Mouse (Mus musculus): ENCODE results near the gene Tanc2. TPM values are rescaled to one million over a fixed set of nuclear protein-coding genes. Genes with fewer than 3 reads are reported as not detected.

Tanc2 gene
- polyA plus RNA-seq, 1 experiment from 2014 or later: 31.3 TPM

GRCm38 (mm10) chr11:105950519-105950918 is 360.7 kb downstream of the Tanc2 start:
- Histone ChIP-seq H3K4me3 (replicated peaks) (no peak overlapping the region), H3K9me3 (no peaks in the 10 kb centered on the region), H3K27me3 (peaks cover 2% of the 10 kb centered on the region; the same call in 1 of the 2 replicates), H3K9ac (replicated peaks) (no peak overlapping the region), H3K27ac (no peak overlapping the region), H3K4me2 (replicated peaks) (no peak overlapping the region), H3K36me3 (no peaks in the 10 kb centered on the region), H3K4me1 (replicated peaks) (no peaks in the 10 kb centered on the region)
- WGBS: 76% methylated on average over 4 of the region's 4 CpGs
- no peak for ATAC-seq

GRCm38 (mm10) chr11:105951601-105952044 is 361.8 kb downstream of the Tanc2 start:
- ATAC-seq: no peak
- no peak overlapping the region for H3K9ac ChIP-seq (replicated peaks)
- H3K4me3 ChIP-seq (replicated peaks): no peak overlapping the region
- H3K27me3 ChIP-seq: no peaks in the 10 kb centered on the region
- H3K4me2 ChIP-seq (replicated peaks): no peak overlapping the region
- H3K9me3 ChIP-seq: no peaks in the 10 kb centered on the region
- 37% methylated on average over 3 of the region's 3 CpGs for WGBS
- no peaks in the 10 kb centered on the region for H3K4me1 ChIP-seq (replicated peaks)
- H3K27ac ChIP-seq: no peak overlapping the region
- no peaks in the 10 kb centered on the region for H3K36me3 ChIP-seq

- 85% methylated on average over 9 of the region's 9 CpGs for WGBS
- H3K4me1 ChIP-seq (replicated peaks): no peaks in the 10 kb centered on the region
- H3K4me3 ChIP-seq (replicated peaks): no peak overlapping the region
- H3K27ac ChIP-seq: no peak overlapping the region
- H3K9ac ChIP-seq (replicated peaks): no peak overlapping the region
- H3K9me3 ChIP-seq: no peaks in the 10 kb centered on the region
- no peaks in the 10 kb centered on the region for H3K27me3 ChIP-seq
- no peak for ATAC-seq
- H3K4me2 ChIP-seq (replicated peaks): no peak overlapping the region
- no peaks in the 10 kb centered on the region for H3K36me3 ChIP-seq
Measured at GRCm38 (mm10) chr11:105952111-105952510, 362.3 kb downstream of the Tanc2 start.

GRCm38 (mm10) chr11:105952911-105953386 is 363.2 kb downstream of the Tanc2 start, which contains the start of gene Cyb561:
Gene Cyb561, minus strand, starts transcription at chr11:105953336.
- Histone ChIP-seq H3K27ac (no peak within 1 kb of the TSS), H3K4me1 (replicated peaks) (no peaks in the 10 kb centered on the region), H3K9me3 (no peaks in the 10 kb centered on the region), H3K27me3 (no peaks in the 10 kb centered on the region), H3K4me2 (replicated peaks) (no peak within 1 kb of the TSS), H3K9ac (replicated peaks) (no peak within 1 kb of the TSS), H3K36me3 (no peaks in the 10 kb centered on the region), H3K4me3 (replicated peaks) (no peak within 1 kb of the TSS)
- 86% methylated on average over 12 of the region's 12 CpGs for WGBS
- no peak for ATAC-seq

- 91% methylated on average over 6 of the region's 6 CpGs for WGBS
Measured at GRCm38 (mm10) chr11:105953402-105953801, 363.6 kb downstream of the Tanc2 start.

GRCm38 (mm10) chr11:105955815-105956430 is 366.1 kb downstream of the Tanc2 start:
- H3K9me3 ChIP-seq: no peaks in the 10 kb centered on the region
- H3K27me3 ChIP-seq: no peaks in the 10 kb centered on the region
- 91% methylated on average over 28 of the region's 28 CpGs for WGBS
- ATAC-seq: no peak
- no peak overlapping the region for H3K9ac ChIP-seq (replicated peaks)
- no peaks in the 10 kb centered on the region for H3K4me1 ChIP-seq (replicated peaks)
- H3K36me3 ChIP-seq: no peaks in the 10 kb centered on the region
- H3K4me3 ChIP-seq (replicated peaks): no peak overlapping the region
- H3K27ac ChIP-seq: no peak overlapping the region
- H3K4me2 ChIP-seq (replicated peaks): no peak overlapping the region

More at GRCm38 (mm10) chr11:105953402-105953801, 363.6 kb downstream of the Tanc2 start:
- Histone ChIP-seq H3K36me3 (no peaks in the 10 kb centered on the region), H3K9me3 (no peaks in the 10 kb centered on the region), H3K4me2 (replicated peaks) (no peak overlapping the region), H3K4me3 (replicated peaks) (no peak overlapping the region), H3K9ac (replicated peaks) (no peak overlapping the region), H3K4me1 (replicated peaks) (no peaks in the 10 kb centered on the region), H3K27ac (no peak overlapping the region), H3K27me3 (no peaks in the 10 kb centered on the region)
- ATAC-seq: no peak

GRCm38 (mm10) chr11:105957501-105957900 is 367.7 kb downstream of the Tanc2 start:
- WGBS: 40% methylated on average over 6 of the region's 6 CpGs

GRCm38 (mm10) chr11:105958566-105958965 is 368.8 kb downstream of the Tanc2 start:
- WGBS: 68% methylated on average over 1 of the region's 1 CpGs
- Histone ChIP-seq H3K9me3 (no peaks in the 10 kb centered on the region), H3K27me3 (no peaks in the 10 kb centered on the region), H3K4me1 (replicated peaks) (no peaks in the 10 kb centered on the region), H3K36me3 (no peaks in the 10 kb centered on the region), H3K4me2 (replicated peaks) (no peak overlapping the region), H3K4me3 (replicated peaks) (no peak overlapping the region), H3K9ac (replicated peaks) (no peak overlapping the region), H3K27ac (no peak overlapping the region)
- ATAC-seq: no peak

More at GRCm38 (mm10) chr11:105957501-105957900, 367.7 kb downstream of the Tanc2 start:
- no peaks in the 10 kb centered on the region for H3K4me1 ChIP-seq (replicated peaks)
- no peaks in the 10 kb centered on the region for H3K36me3 ChIP-seq
- no peak overlapping the region for H3K9ac ChIP-seq (replicated peaks)
- H3K4me2 ChIP-seq (replicated peaks): no peak overlapping the region
- no peak for ATAC-seq
- no peaks in the 10 kb centered on the region for H3K27me3 ChIP-seq
- H3K4me3 ChIP-seq (replicated peaks): no peak overlapping the region
- no peak overlapping the region for H3K27ac ChIP-seq
- H3K9me3 ChIP-seq: no peaks in the 10 kb centered on the region

GRCm38 (mm10) chr11:105959355-105959754 is 369.6 kb downstream of the Tanc2 start:
- Histone ChIP-seq H3K4me1 (replicated peaks) (no peaks in the 10 kb centered on the region), H3K9me3 (no peaks in the 10 kb centered on the region), H3K27me3 (no peaks in the 10 kb centered on the region), H3K4me2 (replicated peaks) (no peak overlapping the region), H3K9ac (replicated peaks) (no peak overlapping the region; the same call in 1 of the 2 replicates), H3K27ac (no peak overlapping the region), H3K36me3 (no peaks in the 10 kb centered on the region), H3K4me3 (replicated peaks) (no peak overlapping the region)
- WGBS: 58% methylated on average over 17 of the region's 17 CpGs
- ATAC-seq: no peak

- ATAC-seq: no peak
- H3K36me3 ChIP-seq: no peaks in the 10 kb centered on the region
- no peak overlapping the region for H3K4me3 ChIP-seq (replicated peaks)
- peaks cover 16% of the 10 kb centered on the region for H3K4me1 ChIP-seq (replicated peaks)
- no peak overlapping the region for H3K27ac ChIP-seq
- H3K27me3 ChIP-seq: peaks cover 37% of the 10 kb centered on the region
- H3K9me3 ChIP-seq: no peaks in the 10 kb centered on the region
- no peak overlapping the region for H3K4me2 ChIP-seq (replicated peaks)
- 74% methylated on average over 5 of the region's 5 CpGs for WGBS
- no peak overlapping the region for H3K9ac ChIP-seq (replicated peaks)
Measured at GRCm38 (mm10) chr11:105964691-105965090, 374.9 kb downstream of the Tanc2 start.

- Histone ChIP-seq H3K9ac (replicated peaks) (no peak overlapping the region), H3K27me3 (peaks cover 50% of the 10 kb centered on the region), H3K9me3 (no peaks in the 10 kb centered on the region), H3K4me3 (replicated peaks) (no peak overlapping the region), H3K27ac (no peak overlapping the region), H3K4me2 (replicated peaks) (no peak overlapping the region), H3K4me1 (replicated peaks) (peaks cover 16% of the 10 kb centered on the region), H3K36me3 (no peaks in the 10 kb centered on the region)
- WGBS: 73% methylated on average over 4 of the region's 4 CpGs
- no peak for ATAC-seq
Measured at GRCm38 (mm10) chr11:105966288-105966687, 376.5 kb downstream of the Tanc2 start.

GRCm38 (mm10) chr11:105967741-105968574 is 378.2 kb downstream of the Tanc2 start, which contains the start of gene Ace:
Gene Ace, plus strand, starts transcription at chr11:105967945.
- no peak within 1 kb of the TSS for H3K27ac ChIP-seq
- H3K4me1 ChIP-seq (replicated peaks): peaks cover 16% of the 10 kb centered on the region
- peaks cover 50% of the 10 kb centered on the region for H3K27me3 ChIP-seq
- H3K4me2 ChIP-seq (replicated peaks): peak within 1 kb of the TSS; percentile 88
- peak within 1 kb of the TSS; percentile 63 for H3K9ac ChIP-seq (replicated peaks)
- H3K9me3 ChIP-seq: no peaks in the 10 kb centered on the region
- WGBS: under 1% methylated on average over 75 of the region's 76 CpGs
- peak; percentile 82 for ATAC-seq
- peak within 1 kb of the TSS; percentile 56 for H3K4me3 ChIP-seq (replicated peaks)
- H3K36me3 ChIP-seq: no peaks in the 10 kb centered on the region

Measured in midbrain, embryonic 13.5 days (tissue).